Mouse (Mus musculus) monocyte, adult 5-6 weeks (primary cell): ENCODE data around the gene Hmcn1. TPM values are rescaled to one million over a fixed set of nuclear protein-coding genes. Genes with fewer than 3 reads are reported as not detected.

Source experiments
- total RNA-seq: library from RNA; stranded (forward); fragments of 200-1000, 200-491, 200-594 nt; gene quantifications from 3 replicates; pipeline ENCODE4 v1.2.3, GENCODE M21; 2017

Gene Hmcn1
- total RNA-seq, 1 experiment from 2014 or later: not detected

Other genes with a start within 250 kb of the Hmcn1 start
- not detected in 3 replicates for gene Gm47985, start 189.1 kb upstream of the Hmcn1 start, total RNA-seq
- 0.85 TPM in 1 of 3 replicates, not detected in the others for gene Gm8947, start 198.9 kb upstream of the Hmcn1 start, total RNA-seq
- 0.68 TPM in 1 of 3 replicates, not detected in the others for gene Gm47995, start 205.0 kb upstream of the Hmcn1 start, total RNA-seq
- gene 3110040M04Rik, start 210.7 kb upstream of the Hmcn1 start, total RNA-seq: not detected in 3 replicates
- not detected in 3 replicates for gene Gm47996, start 216.7 kb upstream of the Hmcn1 start, total RNA-seq